Comparison of ENCODE assay signal across 20 mouse cellular contexts in genomic region chr1:54542920-54543319, GRCm38 (mm10). TPM values are rescaled to one million over a fixed set of nuclear protein-coding genes. Genes with fewer than 3 reads are reported as not detected.
A peak's percentile ranks its signal among the peaks of the same experiment; 100 is the strongest.
DNase-seq lines count a peak whose midpoint lies in the region; ATAC-seq and TF ChIP-seq lines count a peak whose summit lies in the region.
"Had no signal": no experiment of that assay in that cellular context is flagged by ENCODE, and none has a peak within 500 bp of the region (broad histone marks: within the 10 kb centered on the region; RNA-seq: fewer than 3 reads in every experiment).

No protein-coding gene starts in this region.

- H3K4me3 ChIP-seq in liver, adult 2 months (ENCODE audit: insufficient read depth, low read depth, low read length) = no peak overlapping the region
- H3K4me3 ChIP-seq in liver, embryonic 11.5 days (ENCODE audit: low read depth, low read length) = no peak overlapping the region
- no peak overlapping the region for H3K4me3 ChIP-seq in liver, postnatal 0 days (ENCODE audit: low read depth, low read length)

- 32% methylated on average over 2 of the region's 2 CpGs for WGBS in liver, adult 2 months
- WGBS in liver, embryonic 11.5 days = 81% methylated on average over 2 of the region's 2 CpGs
- 71% methylated on average over 2 of the region's 2 CpGs for WGBS in liver, postnatal 0 days (ENCODE audit: insufficient replicate concordance)

- DNase-seq in liver, adult 2 months (ENCODE audit: extremely low read depth, low read depth, low spot score) = peak; percentile 87
- DNase-seq in liver, embryonic 11.5 days (ENCODE audit: low spot score) = no peak
- DNase-seq in liver, postnatal 0 days = no peak
- DNase-seq in liver = no peak
- DNase-seq: adrenal gland, adult 2 months; adrenal gland, adult 8-10 months; adrenal gland, postnatal 10 days; adrenal gland, postnatal 14 days; adrenal gland, postnatal 25 days; adrenal gland, postnatal 36 days; B cell, adult 2 months; cerebellum, adult 11 months; cerebellum, adult 11-12 months; cerebellum, adult 18-20 months had no signal

- no peak for ATAC-seq in liver, embryonic 11.5 days (replicated peaks; ENCODE audit: low FRiP score)
- ATAC-seq in liver, postnatal 0 days = peak; percentile 72
- ATAC-seq: activated CD4-positive, CD25-positive, alpha-beta regulatory T cell, adult 4 months; CD4-positive, CD25-positive, alpha-beta regulatory T cell, adult 4 months; Patski had no signal

- no peak for TF ChIP-seq POLR2A in liver, adult 2 months (IDR thresholded peaks at IDR 0.05; ENCODE audit: extremely low read depth, insufficient read depth, low read length)

- no peak for TF ChIP-seq CTCF in liver, adult 2 months (IDR thresholded peaks at IDR 0.05; ENCODE audit: low read depth, low read length)
- TF ChIP-seq CTCF in liver, postnatal 0 days (IDR thresholded peaks at IDR 0.05; ENCODE audit: low read depth) = no peak

- peaks cover 11% of the 10 kb centered on the region for H3K4me1 ChIP-seq in liver, adult 2 months (ENCODE audit: control insufficient read depth, insufficient read depth, low read length)
- H3K4me1 ChIP-seq in liver, embryonic 11.5 days (replicated peaks; ENCODE audit: control insufficient read depth, insufficient read depth, low read length) = no peaks in the 10 kb centered on the region
- no peaks in the 10 kb centered on the region for H3K4me1 ChIP-seq in liver, postnatal 0 days (ENCODE audit: insufficient read depth)

- no peaks in the 10 kb centered on the region; the same call in 1 of the 2 replicates for H3K79me2 ChIP-seq in liver, adult 2 months (ENCODE audit: control insufficient read depth, insufficient read depth, low read length)

- H3K36me3 ChIP-seq in liver, adult 2 months (ENCODE audit: control insufficient read depth, insufficient read depth, low read length) = peaks cover 13% of the 10 kb centered on the region
- H3K36me3 ChIP-seq in liver, embryonic 11.5 days (ENCODE audit: control insufficient read depth, insufficient read depth, low read length) = peaks cover 3% of the 10 kb centered on the region; the same call in 1 of the 2 replicates
- peaks cover 17% of the 10 kb centered on the region for H3K36me3 ChIP-seq in liver, postnatal 0 days (replicated peaks; ENCODE audit: insufficient read depth, low read length)
- H3K36me3 ChIP-seq: G1E had no signal

- H3K9me3 ChIP-seq in liver, embryonic 11.5 days (ENCODE audit: control insufficient read depth, low read length) = no peaks in the 10 kb centered on the region
- 0 out of 2 replicates have a peak, but pooled peaks cover 3% of the 10 kb centered on the region for H3K9me3 ChIP-seq in liver, postnatal 0 days (ENCODE audit: low read length)
- H3K9me3 ChIP-seq: G1E had no signal

- no peaks in the 10 kb centered on the region for H3K27me3 ChIP-seq in liver, adult 2 months (ENCODE audit: control insufficient read depth, insufficient read depth, low read length)
- no peaks in the 10 kb centered on the region for H3K27me3 ChIP-seq in liver, embryonic 11.5 days (replicated peaks; ENCODE audit: control insufficient read depth, insufficient read depth, low read length)
- H3K27me3 ChIP-seq in liver, postnatal 0 days (ENCODE audit: insufficient read depth, low read length) = no peaks in the 10 kb centered on the region
- H3K27me3 ChIP-seq: CH12.LX, Patski had no signal

- H3K9ac ChIP-seq in liver, adult 2 months (ENCODE audit: low read depth, low read length) = no peak overlapping the region
- H3K9ac ChIP-seq in liver, embryonic 11.5 days (ENCODE audit: low read depth, low read length) = no peak overlapping the region
- H3K9ac ChIP-seq in liver, postnatal 0 days (replicated peaks) = no peak overlapping the region

- TF ChIP-seq EP300 in liver, postnatal 0 days (IDR thresholded peaks at IDR 0.05; ENCODE audit: low read depth) = no peak

- no peak overlapping the region for H3K4me2 ChIP-seq in liver, embryonic 11.5 days
- H3K4me2 ChIP-seq in liver, postnatal 0 days (ENCODE audit: low read depth, low read length) = no peak overlapping the region

- no peak overlapping the region for H3K27ac ChIP-seq in liver, adult 2 months (replicated peaks; ENCODE audit: insufficient read depth, low read depth, low read length)
- no peak overlapping the region for H3K27ac ChIP-seq in liver, embryonic 11.5 days (ENCODE audit: low read depth, low read length)
- H3K27ac ChIP-seq in liver, postnatal 0 days (ENCODE audit: low read depth) = no peak overlapping the region

RNA-seq across cellular contexts. Expression of gene Pgap1, which starts 14.6 kb away (rescaled TPM):
- 11.7 and 15.0 TPM in 2 replicates for total RNA-seq in liver, adult 2 months (2014; rRNA removed)
- 1.5 and 1.6 TPM in 2 replicates for polyA plus RNA-seq in liver, adult 2 months (2012; rRNA removed)
- 2.5 and 2.8 TPM in 2 replicates for polyA plus RNA-seq in liver, embryonic 11.5 days (2014; fragmentation: Nextera tagmentation; extraction: Ambion mirVana)
- 1.1 and 1.9 TPM in 2 replicates for polyA plus RNA-seq in liver, postnatal 0 days (2015; fragmentation: Nextera tagmentation; extraction: Ambion mirVana)
- total RNA-seq: MEL had no signal
- polyA plus RNA-seq: G1E had no signal
